Mouse (Mus musculus) erythroblast, embryonic 14.5 days (primary cell): ENCODE results near the gene Gpr171. TPM values are rescaled to one million over a fixed set of nuclear protein-coding genes. Genes with fewer than 3 reads are reported as not detected.
"Not testable (repeated sequence)": the region's sequence is repeated elsewhere in the genome, so short reads cannot be mapped to it uniquely, and the experiment has no call there.

ENCODE experiments used
- H3K27me3 ChIP-seq: 2 replicates; pipeline ENCODE4 v1.6.1; 2012; ENCODE audit warnings: inconsistent platforms; ENCODE audit not compliant: control insufficient read depth
- H3K36me3 ChIP-seq: 2 replicates; pipeline ENCODE4 v1.6.1; 2012; ENCODE audit warnings: mild to moderate bottlenecking, inconsistent platforms; ENCODE audit not compliant: control insufficient read depth
- H3K4me1 ChIP-seq: 2 replicates; pipeline ENCODE4 v1.6.1; 2012; ENCODE audit warnings: inconsistent platforms; ENCODE audit not compliant: control insufficient read depth
- H3K4me3 ChIP-seq: replicated peaks from 2 replicates; pipeline ENCODE3; 2012; ENCODE audit warnings: moderate library complexity, mild to moderate bottlenecking, inconsistent platforms
- H3K9me3 ChIP-seq: 2 replicates; pipeline ENCODE4 v1.6.1; 2012; ENCODE audit warnings: low read length, inconsistent platforms, mixed read lengths; ENCODE audit not compliant: control insufficient read depth
- GATA1 ChIP-seq: IDR thresholded peaks from 2 replicates; pipeline ENCODE4 v1.6.1; 2012; ENCODE audit warnings: low read length, inconsistent platforms, mixed read lengths
- TAL1 ChIP-seq: IDR thresholded peaks from 3 replicates; pipeline ENCODE4 v1.6.1; 2012; ENCODE audit warnings: low read length, inconsistent platforms, mixed read lengths
- polyA plus RNA-seq: library from polyadenylated mRNA; stranded (reverse); fragments of >175 nt; gene quantifications from 2 replicates; pipeline ENCODE4 v1.2.3, GENCODE M21; 2012

Gene Gpr171
- polyA plus RNA-seq, 1 experiment: not detected

DNA sequence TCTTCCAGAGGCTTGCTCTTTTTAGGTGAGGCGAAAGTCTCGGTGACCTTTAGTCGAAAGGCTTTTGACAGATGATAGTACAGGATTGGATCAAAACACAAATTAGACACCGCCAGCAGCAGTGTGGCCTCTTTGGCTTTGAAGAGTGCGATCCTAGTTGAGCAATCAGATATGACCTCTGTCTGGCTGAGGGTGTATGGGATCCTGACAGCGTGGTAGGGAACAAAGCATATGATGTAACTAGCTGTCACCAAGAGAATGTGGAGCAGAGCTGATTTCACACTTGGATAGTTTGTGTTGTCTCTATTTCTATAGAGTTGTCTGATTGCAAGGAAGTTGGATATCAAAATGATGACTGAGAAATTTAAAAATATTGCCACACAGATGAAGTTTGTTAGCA is 4.2 kb downstream of the Gpr171 start:
- Histone ChIP-seq H3K27me3 (no peaks in the 10 kb centered on the region), H3K4me1 (no peaks in the 10 kb centered on the region), H3K4me3 (no peak overlapping the region), H3K9me3 (no peaks in the 10 kb centered on the region), H3K36me3 (no peaks in the 10 kb centered on the region)
- no peak for TF ChIP-seq TAL1
- no peak for TF ChIP-seq GATA1

GRCm38 (mm10) chr3:59092702-59093101 is 8.9 kb downstream of the Gpr171 start:
- Histone ChIP-seq H3K4me3 (no peak overlapping the region), H3K9me3 (no peaks in the 10 kb centered on the region), H3K36me3 (no peaks in the 10 kb centered on the region), H3K27me3 (no peaks in the 10 kb centered on the region), H3K4me1 (no peaks in the 10 kb centered on the region)
- no peak for TF ChIP-seq TAL1
- TF ChIP-seq GATA1: no peak

DNA sequence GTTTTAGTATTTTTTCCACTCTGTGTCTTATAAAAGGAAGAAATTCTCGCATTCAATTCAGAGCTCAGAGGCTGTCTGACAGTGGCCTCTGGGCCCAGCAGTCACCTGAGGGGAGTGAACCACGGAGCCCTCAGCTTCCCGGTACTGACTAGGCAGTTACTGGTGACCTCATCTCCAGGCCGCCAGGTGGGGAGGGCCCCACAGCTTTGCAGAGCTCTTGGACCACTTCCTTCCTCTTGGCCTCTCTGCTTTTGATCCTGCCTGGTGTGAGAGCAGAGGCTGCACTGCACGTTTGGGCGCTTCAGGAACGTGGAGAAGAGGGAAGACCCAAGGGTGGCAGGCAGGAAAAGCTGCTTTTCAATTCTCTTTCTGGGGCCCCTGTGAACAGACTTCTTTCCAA is 20.7 kb downstream of the Gpr171 start:
- Histone ChIP-seq H3K36me3 (no peaks in the 10 kb centered on the region), H3K4me3 (no peak overlapping the region), H3K4me1 (no peaks in the 10 kb centered on the region), H3K9me3 (no peaks in the 10 kb centered on the region), H3K27me3 (no peaks in the 10 kb centered on the region)
- TF ChIP-seq TAL1: no peak
- no peak for TF ChIP-seq GATA1

DNA sequence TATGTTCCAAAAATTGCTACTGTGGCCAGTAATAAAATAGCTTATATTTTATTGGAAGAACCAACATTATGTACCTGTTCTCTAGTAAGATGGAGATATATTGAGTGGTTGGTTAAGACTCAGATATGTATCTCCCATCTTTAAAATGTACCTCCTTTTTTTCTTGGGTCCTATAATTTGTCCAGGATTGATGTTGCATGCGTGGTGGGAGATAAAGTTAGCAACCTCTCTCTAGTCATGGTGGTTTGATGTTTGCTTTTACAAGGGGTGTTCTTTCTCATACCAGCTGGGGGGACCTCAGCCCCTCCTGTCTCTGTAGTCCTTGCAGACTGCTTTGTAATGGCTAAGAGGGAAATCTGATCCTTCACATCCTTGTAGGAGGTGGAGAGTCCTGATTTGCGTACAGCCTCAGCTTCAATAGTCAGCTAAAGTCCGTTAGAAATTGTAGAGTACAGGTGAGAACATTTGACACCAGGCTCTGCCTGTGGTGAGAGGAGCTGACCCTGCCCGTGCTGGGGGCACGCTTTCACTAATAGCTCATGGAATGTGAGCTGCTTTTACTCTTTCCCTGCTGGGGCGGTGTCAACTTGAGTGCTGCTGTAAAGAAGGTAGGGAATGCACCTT is 21.2 kb downstream of the Gpr171 start:
- no peaks in the 10 kb centered on the region for H3K9me3 ChIP-seq
- no peak for TF ChIP-seq TAL1
- no peak for TF ChIP-seq GATA1
- no peak overlapping the region for H3K4me3 ChIP-seq
- no peaks in the 10 kb centered on the region for H3K36me3 ChIP-seq
- H3K4me1 ChIP-seq: no peaks in the 10 kb centered on the region
- no peaks in the 10 kb centered on the region for H3K27me3 ChIP-seq

DNA sequence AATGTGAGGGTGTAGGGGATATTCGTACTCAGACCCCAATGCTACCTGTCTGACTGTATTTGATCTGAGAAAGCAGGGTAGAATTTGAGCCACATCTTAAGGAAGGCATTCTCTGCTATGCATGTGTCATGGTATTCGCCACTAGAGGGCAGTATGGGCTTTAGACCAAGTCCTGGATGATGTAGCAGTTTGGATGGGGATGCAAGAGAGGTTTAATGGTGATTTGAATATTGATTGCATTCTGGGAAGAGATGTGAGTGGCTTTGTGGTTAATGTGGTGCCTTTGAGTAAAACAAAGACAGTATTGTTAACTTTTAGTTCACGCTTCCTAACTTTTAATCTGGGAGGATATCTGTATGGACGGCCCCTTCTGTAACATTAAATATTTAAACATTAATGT is 22.3 kb downstream of the Gpr171 start:
- Histone ChIP-seq H3K4me1 (no peaks in the 10 kb centered on the region), H3K27me3 (no peaks in the 10 kb centered on the region), H3K4me3 (no peak overlapping the region), H3K9me3 (no peaks in the 10 kb centered on the region), H3K36me3 (no peaks in the 10 kb centered on the region)
- TF ChIP-seq GATA1: no peak
- no peak for TF ChIP-seq TAL1

DNA sequence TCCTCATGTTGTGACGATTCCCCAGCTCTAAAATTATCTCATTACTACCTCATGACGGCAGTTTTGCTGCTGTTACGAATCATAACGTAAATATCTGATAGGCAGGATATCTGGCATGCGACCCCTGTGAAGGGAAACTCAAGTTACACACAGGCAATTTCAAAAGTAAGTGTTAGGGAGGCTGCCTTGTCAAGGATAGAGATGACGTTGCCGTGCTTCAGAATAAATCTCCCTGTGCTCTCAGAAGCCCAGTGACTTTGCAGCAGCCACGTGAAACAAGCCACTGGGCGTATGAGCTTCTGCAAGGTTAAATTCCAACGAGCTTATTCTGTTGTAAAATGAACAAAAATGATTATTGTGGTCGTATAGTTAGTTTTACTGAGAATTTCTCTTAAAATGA is 23.0 kb downstream of the Gpr171 start:
- Histone ChIP-seq H3K4me1 (no peaks in the 10 kb centered on the region), H3K9me3 (no peaks in the 10 kb centered on the region), H3K4me3 (no peak overlapping the region), H3K27me3 (no peaks in the 10 kb centered on the region), H3K36me3 (no peaks in the 10 kb centered on the region)
- TF ChIP-seq TAL1 (no peak), GATA1 (no peak)

GRCm38 (mm10) chr3:59077278-59077677 is 24.3 kb downstream of the Gpr171 start:
- H3K4me1 ChIP-seq: no peaks in the 10 kb centered on the region
- no peaks in the 10 kb centered on the region for H3K27me3 ChIP-seq
- H3K36me3 ChIP-seq: no peaks in the 10 kb centered on the region
- H3K4me3 ChIP-seq: no peak overlapping the region
- TF ChIP-seq GATA1 (no peak), TAL1 (no peak)
- H3K9me3 ChIP-seq: no peaks in the 10 kb centered on the region

GRCm38 (mm10) chr3:59069071-59069470 is 32.5 kb downstream of the Gpr171 start:
- H3K36me3 ChIP-seq, H3K4me1 ChIP-seq, H3K9me3 ChIP-seq, H3K4me3 ChIP-seq, H3K27me3 ChIP-seq: not testable (repeated sequence)

DNA sequence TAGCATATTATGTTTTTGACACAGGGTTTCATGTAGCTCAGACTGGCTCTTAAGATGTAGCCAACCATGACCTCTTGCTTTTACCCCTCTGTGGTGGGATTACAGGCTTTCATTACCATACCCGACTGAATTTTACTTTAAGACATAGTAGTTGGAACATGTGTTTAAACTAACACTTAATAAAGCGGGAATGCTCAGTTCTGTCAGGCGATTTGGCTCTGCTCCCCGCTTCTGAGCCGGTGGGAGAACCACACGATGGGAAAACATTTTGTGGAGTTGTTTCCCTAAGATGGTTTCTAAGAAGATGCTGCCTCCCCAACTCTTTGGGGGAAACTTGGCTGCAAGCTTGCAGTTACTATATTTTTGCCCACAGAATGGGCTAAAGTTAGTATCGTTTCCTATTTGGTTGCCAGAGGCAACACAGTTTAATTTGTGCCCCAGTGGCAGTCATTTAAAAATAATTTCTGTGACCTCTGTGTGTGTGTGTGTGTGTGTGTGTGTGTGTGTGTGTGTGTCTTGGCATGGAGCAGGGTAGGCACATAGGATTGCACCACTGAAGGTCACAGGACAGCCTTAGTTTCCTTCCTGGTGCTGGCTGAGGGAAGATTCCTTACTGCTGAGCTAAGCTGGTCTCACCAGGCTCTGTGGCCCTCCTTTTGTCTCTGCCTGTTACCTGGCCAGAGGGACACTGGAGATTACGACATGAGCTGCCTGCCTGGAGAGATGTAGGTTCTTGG is 34.9 kb downstream of the Gpr171 start:
- H3K36me3 ChIP-seq: no peaks in the 10 kb centered on the region
- TF ChIP-seq TAL1 (no peak), GATA1 (no peak)
- H3K4me1 ChIP-seq: peaks cover 13% of the 10 kb centered on the region
- no peaks in the 10 kb centered on the region for H3K9me3 ChIP-seq
- no peaks in the 10 kb centered on the region for H3K27me3 ChIP-seq
- no peak overlapping the region for H3K4me3 ChIP-seq
